In the genomic region with DNA sequence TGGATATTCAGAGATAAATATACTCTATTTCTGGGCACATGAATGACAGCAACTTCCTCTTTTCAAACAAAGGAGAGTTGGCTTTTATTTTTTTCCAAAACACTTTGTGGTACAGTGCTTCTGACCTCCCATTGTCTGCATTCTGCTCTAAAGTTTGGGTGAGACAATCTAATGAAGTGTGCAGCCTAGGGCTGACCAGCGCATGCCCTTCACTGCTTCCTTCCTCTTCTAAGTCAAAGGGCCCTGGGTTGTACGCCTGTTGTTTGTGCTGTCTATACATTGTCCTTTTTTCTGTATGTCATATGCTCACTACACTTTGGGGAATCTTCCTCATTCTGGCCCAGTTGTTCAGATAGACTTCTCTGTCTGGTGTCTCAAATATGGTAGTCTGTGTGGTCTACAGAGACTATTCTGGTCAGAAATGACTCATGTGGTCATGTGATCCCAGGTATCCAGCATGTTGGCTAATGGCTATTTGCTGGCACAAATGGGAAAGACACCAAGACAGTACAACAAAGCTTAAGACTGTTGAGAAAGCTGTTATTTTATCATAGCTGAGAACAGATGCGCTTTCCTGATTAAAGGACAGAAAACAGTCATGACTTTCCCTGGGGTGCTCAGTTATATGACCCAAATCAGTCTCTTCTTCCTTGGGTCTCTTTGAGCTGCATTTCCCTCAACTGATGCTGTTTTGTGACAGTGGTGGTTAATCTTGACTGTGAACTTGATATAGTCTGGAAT, we compare ENCODE assay signal across 15 mouse cellular contexts.
DNase-seq lines count a peak whose midpoint lies in the region; ATAC-seq and TF ChIP-seq lines count a peak whose summit lies in the region.
"Had no signal": no experiment of that assay in that cellular context is flagged by ENCODE, and none has a peak within 500 bp of the region (broad histone marks: within the 10 kb centered on the region; RNA-seq: fewer than 3 reads in every experiment).

No protein-coding gene starts in this region.

- TF ChIP-seq CTCF in C2C12 (IDR thresholded peaks at IDR 0.05; ENCODE audit: control insufficient read depth, insufficient read depth, insufficient read length) = no peak
- no peak for TF ChIP-seq CTCF in bone marrow macrophage, adult 2 months (IDR thresholded peaks at IDR 0.05; ENCODE audit: low read depth, low read length)

- H3K27me3 ChIP-seq in kidney, embryonic 16.5 days (ENCODE audit: insufficient read depth, low read length) = no peaks in the 10 kb centered on the region
- H3K27me3 ChIP-seq in C2C12 (ENCODE audit: control insufficient read depth, insufficient read depth, insufficient read length) = no peaks in the 10 kb centered on the region
- H3K27me3 ChIP-seq: neural tube, embryonic 12.5 days had no signal

- 79% methylated on average over 3 of the region's 3 CpGs for WGBS in kidney, embryonic 16.5 days

- H3K9me3 ChIP-seq in kidney, embryonic 16.5 days (ENCODE audit: low read length) = no peaks in the 10 kb centered on the region
- H3K9me3 ChIP-seq: neural tube, embryonic 12.5 days had no signal

- H3ac ChIP-seq in C2C12 (ENCODE audit: control insufficient read depth, insufficient read length, low read depth) = no peak overlapping the region

- peak; percentile 49; the same call in 1 of the 2 replicates for ATAC-seq in kidney, embryonic 16.5 days (ENCODE audit: low FRiP score, low TSS enrichment)
- ATAC-seq: hindbrain, postnatal 0 days had no signal

- no peaks in the 10 kb centered on the region for H3K79me3 ChIP-seq in C2C12 (ENCODE audit: low read depth)

- no peaks in the 10 kb centered on the region for H3K4me1 ChIP-seq in kidney, embryonic 16.5 days (ENCODE audit: insufficient read depth, low read length)
- peaks cover 11% of the 10 kb centered on the region for H3K4me1 ChIP-seq in bone marrow macrophage, adult 2 months (ENCODE audit: control insufficient read depth, insufficient read depth, low read length)
- H3K4me1 ChIP-seq: neural tube, embryonic 12.5 days had no signal

- TF ChIP-seq POLR2A in bone marrow macrophage, adult 2 months (IDR thresholded peaks at IDR 0.05; ENCODE audit: borderline replicate concordance, low read depth, low read length) = no peak

- H3K4me3 ChIP-seq in kidney, embryonic 16.5 days (ENCODE audit: low read length) = no peak overlapping the region
- H3K4me3 ChIP-seq in C2C12 (ENCODE audit: insufficient read depth, poor library complexity, severe bottlenecking) = no peak overlapping the region
- H3K4me3 ChIP-seq in bone marrow macrophage, adult 2 months (ENCODE audit: insufficient read depth, low read length) = no peak overlapping the region
- H3K4me3 ChIP-seq: erythroblast, embryonic 14.5 days; neural tube, embryonic 12.5 days had no signal

- H3K36me3 ChIP-seq in kidney, embryonic 16.5 days (ENCODE audit: insufficient read depth, low read length) = no peaks in the 10 kb centered on the region
- H3K36me3 ChIP-seq in C2C12 (ENCODE audit: control insufficient read depth, insufficient read depth) = no peaks in the 10 kb centered on the region
- H3K36me3 ChIP-seq: neural tube, embryonic 12.5 days had no signal

- no peak overlapping the region for H3K4me2 ChIP-seq in kidney, embryonic 16.5 days (replicated peaks; ENCODE audit: low read depth, low read length)
- H3K4me2 ChIP-seq: neural tube, embryonic 12.5 days had no signal

- H3K9ac ChIP-seq in kidney, embryonic 16.5 days (replicated peaks; ENCODE audit: low read length) = no peak overlapping the region
- H3K9ac ChIP-seq: neural tube, embryonic 12.5 days had no signal

- H3K27ac ChIP-seq in kidney, embryonic 16.5 days (ENCODE audit: low read length) = peak overlapping the region; percentile 9; the same call in 1 of the 2 replicates
- H3K27ac ChIP-seq in bone marrow macrophage, adult 2 months (ENCODE audit: insufficient read depth, low read depth, low read length) = peak overlapping the region; percentile 58
- H3K27ac ChIP-seq: hindbrain, postnatal 0 days; neural tube, embryonic 12.5 days had no signal

- no peak for DNase-seq in kidney, adult 8-10 months
- DNase-seq in lung, postnatal 4 days = peak; percentile 15 to 38
- no peak for DNase-seq in thymus, postnatal 25 days
- DNase-seq in thymus, postnatal 10 days (ENCODE audit: low spot score in 2 of 2) = no peak
- no peak for DNase-seq in cerebellum, postnatal 25 days
- DNase-seq: adrenal gland, postnatal 25 days; cerebellum, postnatal 10 days; kidney, postnatal 36 days; thymus, postnatal 4 days had no signal

- H3K79me2 ChIP-seq in C2C12 (ENCODE audit: control insufficient read depth, insufficient read depth) = no peaks in the 10 kb centered on the region

TF ChIP-seq in C2C12, 6 proteins besides CTCF, POLR2A, EP300 and RAD21:
- TF ChIP-seq USF1 (IDR thresholded peaks at IDR 0.05; ENCODE audit: low read depth) (peak; percentile 2), MAX (IDR thresholded peaks at IDR 0.05) (no peak)

Comparison
In these comparisons a context has a peak if more than half of its experiments do, and no peak if none do; other contexts are left out.
1. DNase-seq: peak in lung, postnatal 4 days (2 of 2); none in kidney, adult 8-10 months (0 of 2), thymus, postnatal 25 days (single experiment), thymus, postnatal 10 days (0 of 2) and cerebellum, postnatal 25 days (0 of 2).